Mouse (Mus musculus): Measurements from ENCODE around the gene Oas3.

The Oas3 gene

GRCm38 (mm10) chr5:120704421-120704820 lies 73.0 kb downstream of the Oas3 start:
- in situ Hi-C loops (cut with MboI, MseI), result no loop called here

GRCm38 (mm10) chr5:120703660-120704059 lies 73.8 kb downstream of the Oas3 start:
- in situ Hi-C loops (cut with MboI, MseI), result no loop called here
